Mouse (Mus musculus): ENCODE data around the gene Rmi2. TPM values are rescaled to one million over a fixed set of nuclear protein-coding genes. Genes with fewer than 3 reads are reported as not detected.

The Rmi2 gene
- polyA plus RNA-seq, 1 experiment: 3.8 TPM

GRCm38 (mm10) chr16:10865592-10865987 is 30.7 kb downstream of the Rmi2 start:
- TF ChIP-seq CTCF (IDR thresholded peaks at IDR 0.05; ENCODE audit: low read depth, low read length): no peak
- TF ChIP-seq EP300 (IDR thresholded peaks at IDR 0.05; ENCODE audit: insufficient read depth, low read depth, low read length): no peak
- no peak for TF ChIP-seq POLR2A (IDR thresholded peaks at IDR 0.05; ENCODE audit: insufficient read depth, low read length)
- no peaks in the 10 kb centered on the region for H3K4me1 ChIP-seq (ENCODE audit: control insufficient read depth, insufficient read depth, low read length)
- H3K9ac ChIP-seq (ENCODE audit: low read depth, poor library complexity, severe bottlenecking): no peak overlapping the region
- H3K27ac ChIP-seq (ENCODE audit: insufficient read depth, low read length): no peak overlapping the region
- H3K4me3 ChIP-seq (ENCODE audit: low read depth, low read length): no peak overlapping the region
- no peaks in the 10 kb centered on the region for H3K36me3 ChIP-seq (ENCODE audit: control insufficient read depth, insufficient read depth, low read length, poor library complexity, severe bottlenecking)
- H3K9me3 ChIP-seq (replicated peaks; ENCODE audit: control insufficient read depth, insufficient read depth, low read length, poor library complexity, severe bottlenecking): no peaks in the 10 kb centered on the region
- no peaks in the 10 kb centered on the region for H3K27me3 ChIP-seq (ENCODE audit: control insufficient read depth, insufficient read depth, low read length, poor library complexity, severe bottlenecking)

GRCm38 (mm10) chr16:10866841-10867240 is 32.0 kb downstream of the Rmi2 start:
- Histone ChIP-seq H3K9ac (ENCODE audit: low read depth, poor library complexity, severe bottlenecking) (no peak overlapping the region), H3K27me3 (ENCODE audit: control insufficient read depth, insufficient read depth, low read length, poor library complexity, severe bottlenecking) (no peaks in the 10 kb centered on the region), H3K36me3 (ENCODE audit: control insufficient read depth, insufficient read depth, low read length, poor library complexity, severe bottlenecking) (no peaks in the 10 kb centered on the region), H3K4me3 (ENCODE audit: low read depth, low read length) (no peak overlapping the region), H3K4me1 (ENCODE audit: control insufficient read depth, insufficient read depth, low read length) (no peaks in the 10 kb centered on the region), H3K27ac (ENCODE audit: insufficient read depth, low read length) (no peak overlapping the region), H3K9me3 (replicated peaks; ENCODE audit: control insufficient read depth, insufficient read depth, low read length, poor library complexity, severe bottlenecking) (no peaks in the 10 kb centered on the region)
- TF ChIP-seq EP300 (IDR thresholded peaks at IDR 0.05; ENCODE audit: insufficient read depth, low read depth, low read length): no peak
- no peak for TF ChIP-seq POLR2A (IDR thresholded peaks at IDR 0.05; ENCODE audit: insufficient read depth, low read length)
- no peak for TF ChIP-seq CTCF (IDR thresholded peaks at IDR 0.05; ENCODE audit: low read depth, low read length)

GRCm38 (mm10) chr16:10867501-10867900 is 32.6 kb downstream of the Rmi2 start:
- TF ChIP-seq EP300 (IDR thresholded peaks at IDR 0.05; ENCODE audit: insufficient read depth, low read depth, low read length): no peak
- no peak for TF ChIP-seq CTCF (IDR thresholded peaks at IDR 0.05; ENCODE audit: low read depth, low read length)
- TF ChIP-seq POLR2A (IDR thresholded peaks at IDR 0.05; ENCODE audit: insufficient read depth, low read length): no peak
- no peaks in the 10 kb centered on the region for H3K4me1 ChIP-seq (ENCODE audit: control insufficient read depth, insufficient read depth, low read length)
- no peaks in the 10 kb centered on the region for H3K27me3 ChIP-seq (ENCODE audit: control insufficient read depth, insufficient read depth, low read length, poor library complexity, severe bottlenecking)
- no peak overlapping the region for H3K4me3 ChIP-seq (ENCODE audit: low read depth, low read length)
- H3K27ac ChIP-seq (ENCODE audit: insufficient read depth, low read length): no peak overlapping the region
- H3K36me3 ChIP-seq (ENCODE audit: control insufficient read depth, insufficient read depth, low read length, poor library complexity, severe bottlenecking): no peaks in the 10 kb centered on the region
- H3K9me3 ChIP-seq (replicated peaks; ENCODE audit: control insufficient read depth, insufficient read depth, low read length, poor library complexity, severe bottlenecking): no peaks in the 10 kb centered on the region
- H3K9ac ChIP-seq (ENCODE audit: low read depth, poor library complexity, severe bottlenecking): no peak overlapping the region

GRCm38 (mm10) chr16:10867904-10868440 is 33.1 kb downstream of the Rmi2 start:
- H3K27ac ChIP-seq (ENCODE audit: insufficient read depth, low read length): no peak overlapping the region
- no peaks in the 10 kb centered on the region for H3K36me3 ChIP-seq (ENCODE audit: control insufficient read depth, insufficient read depth, low read length, poor library complexity, severe bottlenecking)
- H3K27me3 ChIP-seq (ENCODE audit: control insufficient read depth, insufficient read depth, low read length, poor library complexity, severe bottlenecking): no peaks in the 10 kb centered on the region
- no peak overlapping the region for H3K9ac ChIP-seq (ENCODE audit: low read depth, poor library complexity, severe bottlenecking)
- TF ChIP-seq POLR2A (IDR thresholded peaks at IDR 0.05; ENCODE audit: insufficient read depth, low read length) (no peak), EP300 (IDR thresholded peaks at IDR 0.05; ENCODE audit: insufficient read depth, low read depth, low read length) (no peak), CTCF (IDR thresholded peaks at IDR 0.05; ENCODE audit: low read depth, low read length) (peak; percentile 88)
- H3K9me3 ChIP-seq (replicated peaks; ENCODE audit: control insufficient read depth, insufficient read depth, low read length, poor library complexity, severe bottlenecking): no peaks in the 10 kb centered on the region
- no peaks in the 10 kb centered on the region for H3K4me1 ChIP-seq (ENCODE audit: control insufficient read depth, insufficient read depth, low read length)
- no peak overlapping the region for H3K4me3 ChIP-seq (ENCODE audit: low read depth, low read length)

- no peak overlapping the region for H3K4me3 ChIP-seq (ENCODE audit: low read depth, low read length)
- H3K9ac ChIP-seq (ENCODE audit: low read depth, poor library complexity, severe bottlenecking): no peak overlapping the region
- no peaks in the 10 kb centered on the region for H3K36me3 ChIP-seq (ENCODE audit: control insufficient read depth, insufficient read depth, low read length, poor library complexity, severe bottlenecking)
- no peaks in the 10 kb centered on the region for H3K27me3 ChIP-seq (ENCODE audit: control insufficient read depth, insufficient read depth, low read length, poor library complexity, severe bottlenecking)
- no peak overlapping the region for H3K27ac ChIP-seq (ENCODE audit: insufficient read depth, low read length)
- no peaks in the 10 kb centered on the region for H3K9me3 ChIP-seq (replicated peaks; ENCODE audit: control insufficient read depth, insufficient read depth, low read length, poor library complexity, severe bottlenecking)
- TF ChIP-seq POLR2A (IDR thresholded peaks at IDR 0.05; ENCODE audit: insufficient read depth, low read length): no peak
- TF ChIP-seq CTCF (IDR thresholded peaks at IDR 0.05; ENCODE audit: low read depth, low read length): no peak
- no peak for TF ChIP-seq EP300 (IDR thresholded peaks at IDR 0.05; ENCODE audit: insufficient read depth, low read depth, low read length)
- no peaks in the 10 kb centered on the region for H3K4me1 ChIP-seq (ENCODE audit: control insufficient read depth, insufficient read depth, low read length)
Observed at GRCm38 (mm10) chr16:10870969-10871368, 36.1 kb downstream of the Rmi2 start.

GRCm38 (mm10) chr16:10872825-10873360 is 38.0 kb downstream of the Rmi2 start:
- no peak overlapping the region for H3K4me3 ChIP-seq (ENCODE audit: low read depth, low read length)
- no peak overlapping the region for H3K9ac ChIP-seq (ENCODE audit: low read depth, poor library complexity, severe bottlenecking)
- TF ChIP-seq EP300 (IDR thresholded peaks at IDR 0.05; ENCODE audit: insufficient read depth, low read depth, low read length) (no peak), POLR2A (IDR thresholded peaks at IDR 0.05; ENCODE audit: insufficient read depth, low read length) (no peak), CTCF (IDR thresholded peaks at IDR 0.05; ENCODE audit: low read depth, low read length) (no peak)
- no peaks in the 10 kb centered on the region for H3K36me3 ChIP-seq (ENCODE audit: control insufficient read depth, insufficient read depth, low read length, poor library complexity, severe bottlenecking)
- no peaks in the 10 kb centered on the region for H3K9me3 ChIP-seq (replicated peaks; ENCODE audit: control insufficient read depth, insufficient read depth, low read length, poor library complexity, severe bottlenecking)
- no peaks in the 10 kb centered on the region for H3K27me3 ChIP-seq (ENCODE audit: control insufficient read depth, insufficient read depth, low read length, poor library complexity, severe bottlenecking)
- H3K27ac ChIP-seq (ENCODE audit: insufficient read depth, low read length): no peak overlapping the region
- H3K4me1 ChIP-seq (ENCODE audit: control insufficient read depth, insufficient read depth, low read length): no peaks in the 10 kb centered on the region
